Comparison of ENCODE assay signal across 26 mouse cellular contexts in the genomic region with DNA sequence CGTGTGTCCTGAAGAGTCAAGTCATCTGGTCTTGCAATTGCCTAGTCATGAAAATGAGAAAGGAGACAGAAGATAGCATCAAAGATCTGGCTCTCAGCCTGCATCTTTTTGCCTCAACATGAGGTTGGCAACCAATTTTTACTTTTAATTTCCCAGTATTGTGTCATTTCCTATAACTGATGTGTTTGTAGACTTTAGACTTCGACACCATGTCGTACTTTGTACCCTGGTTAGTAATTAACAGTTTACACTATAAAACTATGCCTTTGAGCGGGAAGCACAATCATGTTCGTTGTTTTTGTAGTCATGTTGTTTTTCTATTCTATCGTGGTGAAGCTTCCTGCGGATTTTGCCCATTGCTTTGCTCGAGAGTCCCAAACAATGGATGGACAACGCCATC. TPM values are rescaled to one million over a fixed set of nuclear protein-coding genes. Genes with fewer than 3 reads are reported as not detected.
DNase-seq lines count a peak whose midpoint lies in the region; ATAC-seq and TF ChIP-seq lines count a peak whose summit lies in the region.
"Had no signal": no experiment of that assay in that cellular context is flagged by ENCODE, and none has a peak within 500 bp of the region (broad histone marks: within the 10 kb centered on the region; RNA-seq: fewer than 3 reads in every experiment).

No protein-coding gene starts in this region.

- no peak overlapping the region for H3K4me2 ChIP-seq in heart, embryonic 12.5 days
- no peak overlapping the region for H3K4me2 ChIP-seq in heart, embryonic 11.5 days
- H3K4me2 ChIP-seq in kidney, embryonic 15.5 days: no peak overlapping the region
- H3K4me2 ChIP-seq in liver, embryonic 11.5 days: no peak overlapping the region
- no peak overlapping the region for H3K4me2 ChIP-seq in intestine, postnatal 0 days (replicated peaks; ENCODE audit: low read depth)
- H3K4me2 ChIP-seq in forebrain, embryonic 16.5 days (ENCODE audit: low read length): no peak overlapping the region
- H3K4me2 ChIP-seq: embryonic facial prominence, embryonic 15.5 days; hindbrain, embryonic 15.5 days had no signal

- no peaks in the 10 kb centered on the region for H3K79me2 ChIP-seq in liver, adult 2 months (ENCODE audit: control insufficient read depth, insufficient read depth, low read length)

- TF ChIP-seq POLR2A in kidney, adult 2 months (IDR thresholded peaks at IDR 0.05; ENCODE audit: low read depth, low read length): no peak
- TF ChIP-seq POLR2A in liver, adult 2 months (IDR thresholded peaks at IDR 0.05; ENCODE audit: extremely low read depth, insufficient read depth, low read length): no peak

- H3K4me1 ChIP-seq in heart, embryonic 12.5 days (replicated peaks): peaks cover 18% of the 10 kb centered on the region; the same call in 1 of the 2 replicates
- no peaks in the 10 kb centered on the region for H3K4me1 ChIP-seq in heart, embryonic 11.5 days (ENCODE audit: control insufficient read depth, insufficient read depth, low read length)
- H3K4me1 ChIP-seq in kidney, adult 2 months (ENCODE audit: control insufficient read depth, insufficient read depth, low read length): peaks cover 17% of the 10 kb centered on the region; the same call in 1 of the 2 replicates
- peaks cover 12% of the 10 kb centered on the region; the same call in 1 of the 2 replicates for H3K4me1 ChIP-seq in kidney, embryonic 15.5 days
- H3K4me1 ChIP-seq in liver, adult 2 months (ENCODE audit: control insufficient read depth, insufficient read depth, low read length): peaks cover 10% of the 10 kb centered on the region
- 0 out of 2 replicates have a peak, but pooled peaks cover 5% of the 10 kb centered on the region for H3K4me1 ChIP-seq in liver, embryonic 11.5 days (replicated peaks; ENCODE audit: control insufficient read depth, insufficient read depth, low read length)
- H3K4me1 ChIP-seq in intestine, postnatal 0 days (replicated peaks; ENCODE audit: control insufficient read depth, insufficient read depth, low read length): peaks cover 18% of the 10 kb centered on the region; the same call in 1 of the 2 replicates
- no peaks in the 10 kb centered on the region for H3K4me1 ChIP-seq in forebrain, embryonic 16.5 days (replicated peaks; ENCODE audit: control insufficient read depth, insufficient read depth, low read length)
- H3K4me1 ChIP-seq: hindbrain, embryonic 15.5 days had no signal

- H3K9ac ChIP-seq in heart, embryonic 12.5 days: no peak overlapping the region
- H3K9ac ChIP-seq in heart, embryonic 11.5 days (ENCODE audit: low read depth, low read length): no peak overlapping the region
- no peak overlapping the region for H3K9ac ChIP-seq in kidney, embryonic 15.5 days
- H3K9ac ChIP-seq in liver, adult 2 months (ENCODE audit: low read depth, low read length): no peak overlapping the region
- H3K9ac ChIP-seq in liver, embryonic 11.5 days (ENCODE audit: low read depth, low read length): no peak overlapping the region
- no peak overlapping the region for H3K9ac ChIP-seq in intestine, postnatal 0 days (ENCODE audit: low read depth, low read length)
- no peak overlapping the region for H3K9ac ChIP-seq in forebrain, embryonic 16.5 days (replicated peaks; ENCODE audit: low read depth, low read length)
- H3K9ac ChIP-seq: embryonic facial prominence, embryonic 15.5 days; hindbrain, embryonic 15.5 days had no signal

- peak overlapping the region; percentile 12; the same call in 1 of the 2 replicates for H3K27ac ChIP-seq in heart, embryonic 12.5 days (ENCODE audit: poor library complexity, severe bottlenecking)
- H3K27ac ChIP-seq in heart, embryonic 11.5 days (ENCODE audit: low read depth, low read length): no peak overlapping the region
- H3K27ac ChIP-seq in kidney, adult 2 months (ENCODE audit: insufficient read depth, low read depth, low read length): peak overlapping the region; percentile 81
- H3K27ac ChIP-seq in kidney, embryonic 15.5 days: no peak overlapping the region
- H3K27ac ChIP-seq in liver, adult 2 months (replicated peaks; ENCODE audit: insufficient read depth, low read depth, low read length): peak overlapping the region; percentile 69
- no peak overlapping the region for H3K27ac ChIP-seq in liver, embryonic 11.5 days (ENCODE audit: low read depth, low read length)
- peak overlapping the region; percentile 79 for H3K27ac ChIP-seq in intestine, postnatal 0 days (ENCODE audit: low read depth, low read length)
- no peak overlapping the region for H3K27ac ChIP-seq in forebrain, embryonic 16.5 days (ENCODE audit: low read length)
- H3K27ac ChIP-seq: forebrain, embryonic 10.5 days; heart, embryonic 10.5 days; hindbrain, embryonic 15.5 days had no signal

- DNase-seq in kidney, adult 2 months: peak; percentile 87
- peak; percentile 87 for DNase-seq in liver, adult 2 months (ENCODE audit: extremely low read depth, low read depth, low spot score)
- no peak for DNase-seq in liver, embryonic 11.5 days (ENCODE audit: low spot score)
- DNase-seq: adrenal gland, postnatal 10 days; B cell, adult 2 months; cerebellum, adult 11 months; cerebellum, adult 8-10 months; cerebellum, postnatal 14 days; embryo, embryonic 11 days; gastrocnemius, postnatal 36 days; heart, adult 11 months; heart, postnatal 36 days had no signal

- no peak for TF ChIP-seq CTCF in kidney, adult 2 months (conservative IDR thresholded peaks at IDR 0.05; ENCODE audit: insufficient read depth, insufficient read length, low read depth, low read length)
- no peak for TF ChIP-seq CTCF in liver, adult 2 months (IDR thresholded peaks at IDR 0.05; ENCODE audit: low read depth, low read length)
- no peak for TF ChIP-seq CTCF in intestine, postnatal 0 days (IDR thresholded peaks at IDR 0.05; ENCODE audit: low read depth)

- H3K4me3 ChIP-seq in heart, embryonic 12.5 days: no peak overlapping the region
- no peak overlapping the region for H3K4me3 ChIP-seq in heart, embryonic 11.5 days (ENCODE audit: low read depth, low read length)
- H3K4me3 ChIP-seq in kidney, adult 2 months (ENCODE audit: insufficient read depth, low read depth, low read length): no peak overlapping the region
- H3K4me3 ChIP-seq in kidney, embryonic 15.5 days (replicated peaks): no peak overlapping the region
- no peak overlapping the region for H3K4me3 ChIP-seq in liver, adult 2 months (ENCODE audit: insufficient read depth, low read depth, low read length)
- H3K4me3 ChIP-seq in liver, embryonic 11.5 days (ENCODE audit: low read depth, low read length): no peak overlapping the region
- H3K4me3 ChIP-seq in intestine, postnatal 0 days (ENCODE audit: low read depth, low read length): no peak overlapping the region
- no peak overlapping the region for H3K4me3 ChIP-seq in forebrain, embryonic 16.5 days (replicated peaks; ENCODE audit: low read length)
- H3K4me3 ChIP-seq: embryonic facial prominence, embryonic 15.5 days; erythroblast, embryonic 14.5 days; forebrain, embryonic 10.5 days; heart, embryonic 10.5 days; hindbrain, embryonic 15.5 days had no signal

- H3K9me3 ChIP-seq in heart, embryonic 12.5 days (replicated peaks): no peaks in the 10 kb centered on the region
- no peaks in the 10 kb centered on the region for H3K9me3 ChIP-seq in heart, embryonic 11.5 days (replicated peaks; ENCODE audit: control insufficient read depth, low read length)
- H3K9me3 ChIP-seq in kidney, embryonic 15.5 days (replicated peaks): no peaks in the 10 kb centered on the region
- H3K9me3 ChIP-seq in liver, embryonic 11.5 days (ENCODE audit: control insufficient read depth, low read length): no peaks in the 10 kb centered on the region
- H3K9me3 ChIP-seq in intestine, postnatal 0 days (ENCODE audit: control insufficient read depth): no peaks in the 10 kb centered on the region
- H3K9me3 ChIP-seq in forebrain, embryonic 16.5 days (ENCODE audit: control insufficient read depth, low read length): no peaks in the 10 kb centered on the region
- H3K9me3 ChIP-seq: embryonic facial prominence, embryonic 15.5 days; forebrain, embryonic 10.5 days; heart, embryonic 10.5 days; hindbrain, embryonic 15.5 days had no signal

- ATAC-seq in heart, embryonic 12.5 days (ENCODE audit: insufficient number of reproducible peaks, low FRiP score): no peak
- ATAC-seq in heart, embryonic 11.5 days (replicated peaks; ENCODE audit: insufficient number of reproducible peaks, low FRiP score, low TSS enrichment): no peak
- ATAC-seq in kidney, embryonic 15.5 days (replicated peaks; ENCODE audit: low FRiP score): no peak
- ATAC-seq in liver, embryonic 11.5 days (replicated peaks; ENCODE audit: low FRiP score): no peak
- peak; percentile 87 for ATAC-seq in intestine, postnatal 0 days
- no peak for ATAC-seq in forebrain, embryonic 16.5 days
- ATAC-seq: CD4-positive, CD25-positive, alpha-beta regulatory T cell, adult 4 months; forebrain, embryonic 14.5 days had no signal

- H3K36me3 ChIP-seq in heart, embryonic 12.5 days: no peaks in the 10 kb centered on the region
- H3K36me3 ChIP-seq in heart, embryonic 11.5 days (ENCODE audit: control insufficient read depth, insufficient read depth, low read length): no peaks in the 10 kb centered on the region
- no peaks in the 10 kb centered on the region for H3K36me3 ChIP-seq in kidney, adult 2 months (ENCODE audit: control insufficient read depth, insufficient read depth, low read length)
- no peaks in the 10 kb centered on the region for H3K36me3 ChIP-seq in kidney, embryonic 15.5 days
- no peaks in the 10 kb centered on the region for H3K36me3 ChIP-seq in liver, adult 2 months (ENCODE audit: control insufficient read depth, insufficient read depth, low read length)
- H3K36me3 ChIP-seq in liver, embryonic 11.5 days (ENCODE audit: control insufficient read depth, insufficient read depth, low read length): no peaks in the 10 kb centered on the region
- H3K36me3 ChIP-seq in intestine, postnatal 0 days (ENCODE audit: control insufficient read depth, insufficient read depth): no peaks in the 10 kb centered on the region
- no peaks in the 10 kb centered on the region for H3K36me3 ChIP-seq in forebrain, embryonic 16.5 days (ENCODE audit: control insufficient read depth, insufficient read depth)
- H3K36me3 ChIP-seq: embryonic facial prominence, embryonic 15.5 days; forebrain, embryonic 10.5 days; G1E; heart, embryonic 10.5 days; hindbrain, embryonic 15.5 days had no signal

- 88% methylated on average over 9 of the region's 9 CpGs for WGBS in heart, embryonic 12.5 days
- WGBS in heart, embryonic 11.5 days (ENCODE audit: insufficient replicate concordance): 84% methylated on average over 9 of the region's 9 CpGs
- 51% methylated on average over 9 of the region's 9 CpGs for WGBS in kidney, adult 2 months
- 83% methylated on average over 9 of the region's 9 CpGs for WGBS in kidney, embryonic 15.5 days
- WGBS in liver, adult 2 months: 47% methylated on average over 9 of the region's 9 CpGs
- WGBS in liver, embryonic 11.5 days: 87% methylated on average over 9 of the region's 9 CpGs
- 48% methylated on average over 9 of the region's 9 CpGs for WGBS in intestine, postnatal 0 days
- 90% methylated on average over 9 of the region's 9 CpGs for WGBS in forebrain, embryonic 16.5 days

- no peaks in the 10 kb centered on the region for H3K27me3 ChIP-seq in heart, embryonic 12.5 days (replicated peaks)
- H3K27me3 ChIP-seq in heart, embryonic 11.5 days (ENCODE audit: control insufficient read depth, insufficient read depth, low read length): no peaks in the 10 kb centered on the region
- no peaks in the 10 kb centered on the region for H3K27me3 ChIP-seq in kidney, adult 2 months (replicated peaks; ENCODE audit: control insufficient read depth, insufficient read depth, low read length)
- no peaks in the 10 kb centered on the region for H3K27me3 ChIP-seq in kidney, embryonic 15.5 days
- H3K27me3 ChIP-seq in liver, adult 2 months (ENCODE audit: control insufficient read depth, insufficient read depth, low read length): no peaks in the 10 kb centered on the region
- H3K27me3 ChIP-seq in liver, embryonic 11.5 days (replicated peaks; ENCODE audit: control insufficient read depth, insufficient read depth, low read length): no peaks in the 10 kb centered on the region
- no peaks in the 10 kb centered on the region for H3K27me3 ChIP-seq in intestine, postnatal 0 days (replicated peaks; ENCODE audit: control insufficient read depth, insufficient read depth, low read length)
- no peaks in the 10 kb centered on the region for H3K27me3 ChIP-seq in forebrain, embryonic 16.5 days (replicated peaks; ENCODE audit: control insufficient read depth, insufficient read depth, low read length)
- H3K27me3 ChIP-seq: embryonic facial prominence, embryonic 15.5 days; hindbrain, embryonic 15.5 days had no signal

RNA-seq across cellular contexts. Expression of a gene that starts 41.7 kb away (rescaled TPM):
- 6.7 and 10.2 TPM in 2 replicates for polyA plus RNA-seq in heart, embryonic 12.5 days (2016; fragmentation: Nextera tagmentation; extraction: Ambion mirVana)
- 7.2 and 9.5 TPM in 2 replicates for polyA plus RNA-seq in heart, embryonic 11.5 days (2014; fragmentation: Nextera tagmentation; extraction: Ambion mirVana)
- polyA plus RNA-seq in kidney, adult 2 months (2012; rRNA removed): 4.9 and 7.0 TPM in 2 replicates
- polyA plus RNA-seq in kidney, embryonic 15.5 days (2015; fragmentation: Nextera tagmentation; extraction: Ambion mirVana): 13.7 and 15.4 TPM in 2 replicates
- 1.9 and 2.1 TPM in 2 replicates for total RNA-seq in liver, adult 2 months (2014; rRNA removed)
- polyA plus RNA-seq in liver, adult 2 months (2012; rRNA removed): 2.0 and 2.1 TPM in 2 replicates
- polyA plus RNA-seq in liver, embryonic 11.5 days (2014; fragmentation: Nextera tagmentation; extraction: Ambion mirVana): 3.8 and 4.3 TPM in 2 replicates
- polyA plus RNA-seq in intestine, postnatal 0 days (2015; fragmentation: Nextera tagmentation; extraction: Ambion mirVana): 4.5 and 4.8 TPM in 2 replicates
- 3.6 and 4.2 TPM in 2 replicates for polyA plus RNA-seq in forebrain, embryonic 16.5 days (2015; fragmentation: Nextera tagmentation; extraction: Ambion mirVana)
- polyA plus RNA-seq: erythroblast, embryonic 14.5 days; G1E had no signal

RNA-seq across cellular contexts. Expression of a gene that starts 42.8 kb away (rescaled TPM):
- polyA plus RNA-seq in heart, embryonic 12.5 days (2016; fragmentation: Nextera tagmentation; extraction: Ambion mirVana): 18.1 and 18.8 TPM in 2 replicates
- polyA plus RNA-seq in heart, embryonic 11.5 days (2014; fragmentation: Nextera tagmentation; extraction: Ambion mirVana): 8.9 and 10.2 TPM in 2 replicates
- 1.6 and 2.6 TPM in 2 replicates for polyA plus RNA-seq in kidney, adult 2 months (2012; rRNA removed)
- 22.9 TPM in 2 replicates for polyA plus RNA-seq in kidney, embryonic 15.5 days (2015; fragmentation: Nextera tagmentation; extraction: Ambion mirVana)
- 0.07 TPM in 1 of 2 replicates, not detected in the other for total RNA-seq in liver, adult 2 months (2014; rRNA removed)
- polyA plus RNA-seq in liver, adult 2 months (2012; rRNA removed): 0.06 and 0.07 TPM in 2 replicates
- polyA plus RNA-seq in liver, embryonic 11.5 days (2014; fragmentation: Nextera tagmentation; extraction: Ambion mirVana): 3.9 and 4.0 TPM in 2 replicates
- polyA plus RNA-seq in intestine, postnatal 0 days (2015; fragmentation: Nextera tagmentation; extraction: Ambion mirVana): 3.4 and 3.5 TPM in 2 replicates
- polyA plus RNA-seq in forebrain, embryonic 16.5 days (2015; fragmentation: Nextera tagmentation; extraction: Ambion mirVana): 38.1 and 41.9 TPM in 2 replicates
- total RNA-seq: common myeloid progenitor, adult 5-6 weeks had no signal
- polyA plus RNA-seq: CD4-positive, CD25-positive, alpha-beta regulatory T cell, adult 4 months; G1E had no signal

Comparison
In these comparisons a context has a peak if more than half of its experiments do, and no peak if none do; other contexts are left out.
1. H3K27ac ChIP-seq: peak in heart, embryonic 12.5 days (single experiment), kidney, adult 2 months (single experiment), liver, adult 2 months (single experiment) and intestine, postnatal 0 days (single experiment); none in heart, embryonic 11.5 days (single experiment), kidney, embryonic 15.5 days (single experiment), liver, embryonic 11.5 days (single experiment) and forebrain, embryonic 16.5 days (single experiment).